Comparison of ENCODE assay signal across 35 mouse cellular contexts in the genomic region with DNA sequence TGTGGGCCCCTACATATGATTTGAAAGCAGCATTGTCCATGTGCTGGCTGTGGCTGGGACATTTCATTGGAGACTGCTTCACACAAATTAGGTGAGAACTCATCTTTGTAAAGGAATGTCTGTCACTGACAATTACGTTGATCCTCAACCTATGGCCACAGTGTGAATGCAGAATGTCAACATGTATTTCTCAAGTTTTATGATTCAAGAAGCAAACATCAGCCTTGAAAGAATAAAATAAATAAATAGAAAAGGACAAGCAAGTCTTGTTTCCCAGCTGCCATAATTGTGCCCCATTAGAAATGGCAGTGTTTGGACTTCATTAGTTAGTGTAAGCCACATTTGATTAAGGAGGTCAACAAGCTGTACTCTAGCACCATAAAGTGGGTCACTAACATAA.
"Had no signal": no experiment of that assay in that cellular context is flagged by ENCODE, and none has a peak within 500 bp of the region (broad histone marks: within the 10 kb centered on the region; RNA-seq: fewer than 3 reads in every experiment).

No protein-coding gene starts in this region.

- H3K27me3 ChIP-seq: heart, embryonic 12.5 days; heart, embryonic 13.5 days; heart, embryonic 15.5 days; hindbrain, embryonic 12.5 days; hindbrain, embryonic 13.5 days; hindbrain, embryonic 15.5 days; intestine, embryonic 15.5 days; kidney, embryonic 15.5 days had no signal

- ATAC-seq: hindbrain, embryonic 16.5 days; hindbrain, postnatal 0 days; inflammation-experienced regulatory T-cells, adult 6 months; intestine, embryonic 15.5 days; intestine, embryonic 16.5 days; intestine, postnatal 0 days had no signal

- H3K4me2 ChIP-seq: heart, embryonic 12.5 days; heart, embryonic 13.5 days; heart, embryonic 15.5 days; hindbrain, embryonic 12.5 days; hindbrain, embryonic 13.5 days; hindbrain, embryonic 14.5 days; hindbrain, embryonic 15.5 days; intestine, embryonic 15.5 days; kidney, embryonic 15.5 days had no signal

- H3K4me3 ChIP-seq: heart, embryonic 10.5 days; heart, embryonic 12.5 days; heart, embryonic 13.5 days; heart, embryonic 15.5 days; hindbrain, embryonic 10.5 days; hindbrain, embryonic 12.5 days; hindbrain, embryonic 13.5 days; hindbrain, embryonic 15.5 days; intestine, embryonic 15.5 days; kidney, embryonic 15.5 days; layer of hippocampus, adult 2 months; left cerebral cortex, adult 2 months had no signal

- H3K36me3 ChIP-seq: heart, embryonic 10.5 days; heart, embryonic 12.5 days; heart, embryonic 13.5 days; heart, embryonic 15.5 days; hindbrain, embryonic 10.5 days; hindbrain, embryonic 12.5 days; hindbrain, embryonic 13.5 days; hindbrain, embryonic 15.5 days; intestine, embryonic 15.5 days; kidney, embryonic 15.5 days had no signal

- H3K4me1 ChIP-seq: heart, embryonic 10.5 days; heart, embryonic 12.5 days; heart, embryonic 13.5 days; heart, embryonic 15.5 days; hindbrain, embryonic 15.5 days; intestine, embryonic 15.5 days; kidney, embryonic 15.5 days had no signal

- H3K9me3 ChIP-seq: heart, embryonic 10.5 days; heart, embryonic 12.5 days; heart, embryonic 13.5 days; heart, embryonic 15.5 days; hindbrain, embryonic 10.5 days; hindbrain, embryonic 12.5 days; hindbrain, embryonic 13.5 days; hindbrain, embryonic 15.5 days; intestine, embryonic 15.5 days; kidney, embryonic 15.5 days had no signal

- DNase-seq: heart, postnatal 10 days; heart, postnatal 14 days; heart, postnatal 36 days; heart, postnatal 4 days; kidney, adult 11 months; kidney, adult 18-20 months; kidney, adult 2 months; kidney, adult 8-10 months; kidney, adult 9 months; kidney, postnatal 10 days; kidney, postnatal 14 days; kidney, postnatal 25 days; kidney, postnatal 36 days; kidney, postnatal 4 days; layer of hippocampus, adult 9-11 months; layer of hippocampus, postnatal 36 days had no signal

- H3K9ac ChIP-seq: heart, embryonic 12.5 days; heart, embryonic 13.5 days; heart, embryonic 15.5 days; hindbrain, embryonic 12.5 days; hindbrain, embryonic 13.5 days; hindbrain, embryonic 14.5 days; hindbrain, embryonic 15.5 days; intestine, embryonic 15.5 days; kidney, embryonic 15.5 days had no signal

- H3K27ac ChIP-seq: heart, embryonic 10.5 days; heart, embryonic 13.5 days; heart, embryonic 15.5 days; hindbrain, embryonic 10.5 days; hindbrain, embryonic 12.5 days; hindbrain, embryonic 13.5 days; hindbrain, embryonic 14.5 days; hindbrain, embryonic 15.5 days; hindbrain, postnatal 0 days; intestine, embryonic 15.5 days; kidney, embryonic 15.5 days; kidney, postnatal 0 days; layer of hippocampus, adult 2 months; left cerebral cortex, adult 2 months had no signal
